Mouse (Mus musculus): Measurements from ENCODE around the gene Catsper4.
"Not testable (repeated sequence)": the region's sequence is repeated elsewhere in the genome, so short reads cannot be mapped to it uniquely, and the experiment has no call there.

Gene Catsper4

GRCm38 (mm10) chr4:134227194-134227593, at the start of gene Catsper4:
Catsper4 (minus strand) TSS chr4:134227383.
- DNase-seq, result no peak

DNA sequence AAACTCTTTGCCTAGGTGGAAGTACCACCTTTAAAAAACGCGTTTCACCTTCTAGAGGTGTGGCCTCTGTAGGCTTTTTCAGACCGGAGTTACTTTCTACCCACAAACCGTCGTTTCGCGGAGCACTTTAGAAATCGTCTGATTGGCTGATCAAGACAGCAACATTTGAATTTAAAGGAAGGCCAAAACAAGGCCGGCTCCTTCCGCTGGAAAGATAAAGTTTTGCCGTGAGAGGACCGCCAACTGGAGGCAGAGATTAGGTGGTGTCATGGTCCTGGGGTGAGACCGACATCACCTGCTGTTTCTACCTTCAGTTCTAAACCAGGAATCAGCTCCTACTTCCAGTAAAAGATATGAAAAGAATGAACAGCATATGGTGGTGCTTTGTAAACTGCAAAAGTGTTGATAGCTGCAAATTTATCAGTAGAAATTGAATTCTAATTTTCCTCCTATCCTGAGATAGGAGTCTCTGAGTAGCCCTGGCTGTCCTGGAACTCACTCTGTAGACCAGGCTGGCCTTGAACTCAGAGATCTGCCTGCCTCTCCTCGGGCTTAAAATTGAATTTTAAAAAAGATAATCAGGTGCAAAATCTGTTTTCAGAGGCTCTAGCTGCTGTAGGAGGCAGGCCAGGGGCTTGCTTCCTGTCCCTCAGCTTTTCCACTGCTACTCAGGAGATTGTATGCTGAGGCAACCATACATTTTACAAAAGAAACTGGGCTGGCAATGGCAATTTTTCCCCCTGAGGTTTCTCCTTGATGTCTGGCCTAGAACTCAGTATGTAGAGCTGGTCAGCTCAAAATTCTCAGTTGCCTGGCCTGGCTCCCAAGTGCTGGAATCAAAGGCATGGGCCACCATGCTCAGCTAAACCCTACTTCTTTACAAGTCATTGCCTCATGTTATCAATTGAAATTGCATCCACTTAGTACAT, 46.5 kb upstream of the Catsper4 start:
- no peak for DNase-seq

- DNase-seq, result no peak
Measured at GRCm38 (mm10) chr4:134272731-134273416, 45.7 kb upstream of the Catsper4 start.

DNA sequence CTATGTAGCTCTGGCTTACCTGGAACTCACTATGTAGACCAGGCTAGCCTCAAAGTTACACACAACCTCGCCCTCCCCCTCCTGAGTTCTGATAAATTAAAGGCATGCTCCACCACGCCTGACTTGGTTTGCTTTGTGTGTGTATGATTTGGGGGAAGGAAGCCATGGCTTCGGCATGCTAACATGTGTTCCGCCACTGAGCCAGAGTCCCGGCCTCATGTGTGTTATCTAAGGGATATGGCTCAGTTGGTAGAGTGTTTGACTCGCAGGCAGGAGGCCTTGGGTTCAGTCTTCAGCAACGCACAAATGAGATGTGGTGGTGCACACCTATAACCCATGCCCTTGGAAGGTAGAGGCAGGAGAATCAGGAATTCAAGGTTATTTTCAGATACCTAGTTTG, 44.8 kb upstream of the Catsper4 start:
- DNase-seq, result no peak

- DNase-seq, result not testable (repeated sequence)
Measured at GRCm38 (mm10) chr4:134269622-134270021, 42.4 kb upstream of the Catsper4 start.

DNA sequence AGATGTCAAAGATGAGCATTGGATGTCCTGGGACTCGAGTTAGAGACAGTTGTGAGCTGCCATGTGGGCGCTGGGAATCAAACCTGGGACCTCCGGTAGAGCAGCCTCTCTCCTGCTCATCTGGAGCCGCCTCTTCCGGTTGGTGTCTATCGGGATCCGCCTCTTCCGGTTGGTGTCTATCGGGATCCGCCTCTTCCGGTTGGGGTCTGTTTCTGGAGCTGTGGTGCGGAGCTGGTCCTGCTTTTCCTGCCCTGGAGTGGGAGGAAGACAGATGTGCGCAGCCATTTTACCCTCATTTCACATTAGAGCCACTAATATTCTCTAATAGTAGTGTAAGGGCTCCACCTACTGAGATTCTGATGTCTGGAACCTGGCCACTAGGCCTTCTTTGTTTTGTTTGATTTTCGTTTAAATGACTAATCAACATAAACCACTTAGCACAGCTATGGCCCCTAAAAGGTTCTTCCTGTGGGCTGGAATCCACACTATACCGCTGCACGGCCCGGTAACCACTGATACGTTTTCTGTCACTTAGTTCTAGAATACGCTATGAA, 41.0 kb upstream of the Catsper4 start:
- DNase-seq, result no peak

GRCm38 (mm10) chr4:134265860-134266585, 38.8 kb upstream of the Catsper4 start:
- DNase-seq, result no peak

GRCm38 (mm10) chr4:134263191-134263590, 36.0 kb upstream of the Catsper4 start:
- no peak for DNase-seq

- no peak for DNase-seq
Measured at GRCm38 (mm10) chr4:134258354-134258753, 31.2 kb upstream of the Catsper4 start.

- DNase-seq, result no peak
Measured at GRCm38 (mm10) chr4:134257198-134258009, 30.2 kb upstream of the Catsper4 start.

DNA sequence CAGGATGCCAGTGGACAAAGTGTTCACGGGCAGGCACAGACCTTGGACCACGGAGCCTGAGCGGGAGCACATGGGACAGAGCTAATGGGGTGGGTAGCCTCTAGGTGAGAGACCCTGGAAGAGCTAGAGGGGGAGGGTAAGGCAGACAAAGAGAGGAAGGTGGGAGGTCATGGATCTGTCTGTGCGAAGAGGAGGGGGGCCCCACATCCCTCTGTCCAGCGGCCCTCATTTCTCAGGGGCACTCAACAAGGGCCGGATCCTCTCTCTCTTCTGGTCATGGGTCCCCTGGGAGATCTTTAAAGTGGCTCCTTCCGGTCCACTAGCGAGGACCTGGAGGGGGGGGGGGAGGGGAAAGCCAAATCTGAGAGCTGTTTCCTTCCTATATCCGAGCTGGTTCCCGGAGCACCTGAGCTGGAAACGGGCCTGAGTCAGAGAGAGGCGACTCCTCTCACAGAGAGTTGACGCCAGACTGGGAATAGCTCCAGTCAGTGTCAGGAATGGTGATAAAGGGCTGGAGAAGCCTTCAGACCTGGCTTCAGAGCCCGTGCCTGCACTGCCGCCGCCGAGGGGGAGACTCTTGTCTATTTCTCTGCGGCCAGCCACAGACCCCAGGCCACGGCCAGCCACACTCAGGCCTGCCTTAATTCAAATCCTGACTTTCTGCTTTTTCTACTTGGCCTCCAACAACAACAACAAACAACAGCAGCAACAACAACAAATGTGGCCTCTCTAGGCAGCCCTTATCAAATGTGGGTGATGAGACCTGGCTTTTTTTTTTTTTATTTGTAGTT, 29.4 kb upstream of the Catsper4 start:
- no peak for DNase-seq

GRCm38 (mm10) chr4:134255854-134256253, 28.7 kb upstream of the Catsper4 start:
- no peak for DNase-seq

- no peak for DNase-seq
Measured at GRCm38 (mm10) chr4:134254835-134255234, 27.7 kb upstream of the Catsper4 start.

GRCm38 (mm10) chr4:134253722-134254324, 26.6 kb upstream of the Catsper4 start, which contains the start of gene Grrp1:
Grrp1 (minus strand) TSS chr4:134254106.
- DNase-seq, result no peak

DNA sequence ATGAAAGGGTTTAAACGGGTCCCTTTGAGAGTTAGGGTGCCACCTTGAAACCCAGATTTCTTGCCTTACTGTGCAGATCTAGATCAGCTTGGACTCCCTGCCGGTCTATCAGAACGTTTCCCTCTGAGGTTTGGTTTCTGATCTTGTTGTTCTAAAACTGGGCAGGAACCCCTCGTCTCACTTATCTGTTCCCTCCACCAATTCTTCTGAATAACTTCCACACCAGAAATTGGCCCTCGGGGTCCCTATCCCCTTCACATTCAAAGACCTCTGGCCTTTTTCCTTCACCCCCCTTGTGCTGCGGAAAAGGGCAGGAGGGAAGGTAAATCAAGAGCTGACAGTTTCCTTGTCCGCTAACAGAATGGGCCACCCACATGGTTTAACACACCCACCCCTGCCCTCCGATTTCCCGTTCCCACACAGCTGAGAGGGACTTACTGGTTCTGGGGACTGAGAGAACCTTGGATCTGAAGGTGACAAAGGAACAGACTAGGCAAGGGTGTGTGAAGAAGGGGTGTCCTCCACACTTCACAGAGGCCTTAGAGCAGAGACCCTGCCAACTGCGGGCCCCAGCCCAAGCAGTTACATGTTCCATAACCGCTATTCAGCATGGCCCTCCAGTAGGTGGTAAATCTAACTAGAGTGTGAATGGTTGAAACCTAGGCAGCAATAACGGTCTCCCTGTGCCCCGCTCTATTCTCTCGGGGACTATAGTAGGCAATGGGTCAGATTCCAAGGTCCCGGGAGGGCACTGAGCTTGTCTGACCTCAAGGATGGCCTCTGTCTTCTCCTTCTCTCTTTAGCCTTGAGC, 25.9 kb upstream of the Catsper4 start:
- DNase-seq, result no peak

GRCm38 (mm10) chr4:134252131-134252910, 25.1 kb upstream of the Catsper4 start:
- no peak for DNase-seq

DNA sequence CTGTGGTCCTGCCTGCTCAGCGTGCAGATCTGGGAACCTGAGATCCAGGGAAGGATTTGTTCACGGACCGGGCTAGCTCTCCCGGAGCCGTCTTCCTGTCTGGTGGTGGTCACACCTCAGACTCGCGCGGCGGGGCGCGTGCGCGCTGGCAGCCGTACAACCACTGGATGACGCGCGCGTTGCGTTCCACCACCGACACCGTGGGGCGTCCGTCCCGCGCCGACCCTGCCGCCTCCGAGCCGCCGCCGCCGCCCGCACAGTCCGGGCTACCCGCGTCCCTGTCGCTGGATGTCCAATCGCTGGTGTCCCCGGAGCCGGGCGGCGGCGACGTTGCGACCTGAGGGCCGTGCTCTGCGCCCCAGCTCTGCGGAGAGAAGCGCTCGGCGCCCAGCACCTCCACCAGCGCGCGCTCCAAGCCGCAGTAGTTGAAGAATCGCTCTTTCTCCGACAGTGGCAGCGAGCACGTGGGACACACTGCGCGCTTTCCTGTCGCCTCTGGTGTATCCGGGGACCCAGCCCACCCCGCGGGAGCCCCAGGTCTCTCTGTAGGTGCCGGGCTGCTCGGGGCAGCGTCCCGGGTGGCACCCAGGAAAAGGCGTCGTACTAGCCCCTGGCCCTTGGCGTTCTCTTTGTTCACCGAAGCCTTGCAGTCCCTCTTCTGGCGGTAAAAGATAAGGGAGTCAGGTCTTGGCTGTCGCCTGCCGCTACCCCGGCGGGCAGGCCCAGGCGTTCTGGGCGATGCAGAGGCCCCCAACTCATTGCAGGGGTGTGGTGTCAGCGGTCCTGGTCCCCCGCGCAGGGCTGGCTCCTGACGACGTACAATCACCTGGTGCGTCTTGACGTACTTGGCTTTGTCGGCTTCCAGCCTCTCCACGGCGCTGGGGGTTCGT, 24.3 kb upstream of the Catsper4 start:
- DNase-seq, result peak; percentile 55

- no peak for DNase-seq
Measured at GRCm38 (mm10) chr4:134250930-134251240, 23.7 kb upstream of the Catsper4 start.

Measured in right cerebral cortex, postnatal 25 days (tissue).